Mouse (Mus musculus): ENCODE measurements around the gene Carhsp1. TPM values are rescaled to one million over a fixed set of nuclear protein-coding genes. Genes with fewer than 3 reads are reported as not detected.

Gene Carhsp1
- polyA plus RNA-seq, 1 experiment from 2014 or later = 200 TPM

- no peaks in the 10 kb centered on the region for H3K9me3 ChIP-seq (ENCODE audit: control insufficient read depth, low read length)
- H3K27ac ChIP-seq (ENCODE audit: low read length) = no peak overlapping the region
- ATAC-seq = no peak
- H3K4me2 ChIP-seq (ENCODE audit: low read length) = no peak overlapping the region
- no peak overlapping the region for H3K4me3 ChIP-seq (replicated peaks; ENCODE audit: low read length)
- no peak overlapping the region for H3K9ac ChIP-seq (replicated peaks; ENCODE audit: low read depth, low read length)
- no peaks in the 10 kb centered on the region for H3K36me3 ChIP-seq (ENCODE audit: control insufficient read depth, insufficient read depth)
- H3K27me3 ChIP-seq (replicated peaks; ENCODE audit: control insufficient read depth, insufficient read depth, low read length) = no peaks in the 10 kb centered on the region
- 90% methylated on average over 8 of the region's 8 CpGs for whole genome bisulfite sequencing
- H3K4me1 ChIP-seq (replicated peaks; ENCODE audit: control insufficient read depth, insufficient read depth, low read length) = no peaks in the 10 kb centered on the region
Measured at GRCm38 (mm10) chr16:8612214-8613005, 59.5 kb downstream of the Carhsp1 start.

GRCm38 (mm10) chr16:8610397-8610796 is 61.6 kb downstream of the Carhsp1 start:
- no peaks in the 10 kb centered on the region for H3K27me3 ChIP-seq (replicated peaks; ENCODE audit: control insufficient read depth, insufficient read depth, low read length)
- 83% methylated on average over 3 of the region's 3 CpGs for WGBS
- no peaks in the 10 kb centered on the region for H3K9me3 ChIP-seq (ENCODE audit: control insufficient read depth, low read length)
- H3K9ac ChIP-seq (replicated peaks; ENCODE audit: low read depth, low read length) = no peak overlapping the region
- H3K4me2 ChIP-seq (ENCODE audit: low read length) = no peak overlapping the region
- no peaks in the 10 kb centered on the region for H3K36me3 ChIP-seq (ENCODE audit: control insufficient read depth, insufficient read depth)
- H3K27ac ChIP-seq (ENCODE audit: low read length) = no peak overlapping the region
- no peak overlapping the region for H3K4me3 ChIP-seq (replicated peaks; ENCODE audit: low read length)
- ATAC-seq = no peak
- no peaks in the 10 kb centered on the region for H3K4me1 ChIP-seq (replicated peaks; ENCODE audit: control insufficient read depth, insufficient read depth, low read length)

Small RNAs within 50 kb of the gene (microRNA-seq; reads per million reads assigned to microRNA genes)
- not detected for gene Gm22137

Other genes with a start within 250 kb of the Carhsp1 start
- gene Tmem114, start 247.0 kb downstream of the Carhsp1 start, polyA plus RNA-seq (2015; fragmentation: Nextera tagmentation; extraction: Ambion mirVana) = 0.15 TPM in 1 of 2 replicates, not detected in the other
- gene Mettl22, start 201.4 kb downstream of the Carhsp1 start, polyA plus RNA-seq (2015; fragmentation: Nextera tagmentation; extraction: Ambion mirVana) = 37.5 and 50.3 TPM in 2 replicates
- 48.5 and 58.0 TPM in 2 replicates for gene Abat, start 158.7 kb downstream of the Carhsp1 start, polyA plus RNA-seq (2015; fragmentation: Nextera tagmentation; extraction: Ambion mirVana)
- gene Pmm2, start 34.5 kb downstream of the Carhsp1 start, polyA plus RNA-seq (2015; fragmentation: Nextera tagmentation; extraction: Ambion mirVana) = 48.1 and 53.4 TPM in 2 replicates
- 26.8 and 27.8 TPM in 2 replicates for gene Tmem186, start 34.4 kb downstream of the Carhsp1 start, polyA plus RNA-seq (2015; fragmentation: Nextera tagmentation; extraction: Ambion mirVana)
- not detected in 2 replicates for gene Gm5767, start 8.6 kb upstream of the Carhsp1 start, polyA plus RNA-seq (2015; fragmentation: Nextera tagmentation; extraction: Ambion mirVana)
- gene Usp7, start 120.2 kb upstream of the Carhsp1 start, polyA plus RNA-seq (2015; fragmentation: Nextera tagmentation; extraction: Ambion mirVana) = 32.4 and 40.2 TPM in 2 replicates
- gene 1810013L24Rik, start 157.9 kb upstream of the Carhsp1 start, polyA plus RNA-seq (2015; fragmentation: Nextera tagmentation; extraction: Ambion mirVana) = 29.0 and 30.6 TPM in 2 replicates

All from forebrain, embryonic 16.5 days (tissue).